8 mouse cellular contexts compared by ENCODE assay signal in the genomic region with DNA sequence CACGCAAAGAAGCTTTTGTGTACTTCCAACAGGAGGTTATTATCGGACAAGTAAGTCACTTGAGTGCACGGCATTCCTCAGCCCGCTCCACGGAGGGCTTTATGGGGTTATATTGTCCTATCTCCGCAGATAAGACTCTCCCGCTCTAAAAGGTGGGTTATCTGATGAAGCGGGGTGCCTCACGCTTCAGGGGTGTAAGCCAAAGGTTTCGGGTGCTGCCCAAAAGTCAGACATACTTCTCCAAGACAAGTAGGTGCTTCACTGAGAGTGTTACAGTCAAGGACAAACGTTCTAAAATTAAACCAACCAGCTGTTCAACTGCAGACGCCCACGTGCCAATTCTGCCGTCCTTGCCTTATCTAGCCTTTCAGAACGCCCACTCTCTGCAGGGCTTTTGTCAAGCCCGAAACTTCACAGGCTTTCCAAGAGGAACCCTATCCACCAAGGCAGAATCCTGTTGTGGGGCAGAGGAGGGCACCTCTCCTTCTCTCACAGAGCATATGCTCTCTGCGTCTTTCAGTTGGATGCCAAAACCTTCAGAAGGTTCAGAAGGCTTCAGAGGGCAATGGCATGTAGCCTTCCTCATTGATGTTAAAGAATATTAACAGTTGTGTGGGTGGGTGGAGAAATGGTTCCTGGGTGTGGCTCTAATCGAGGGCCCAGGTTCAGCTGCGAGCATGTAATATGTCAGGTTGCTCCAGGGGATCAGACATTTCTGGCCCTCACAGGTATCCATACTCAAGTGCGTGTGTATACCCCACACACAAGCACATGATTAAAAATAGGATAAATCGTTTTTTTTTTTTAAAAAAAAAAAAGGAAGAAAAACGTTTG. TPM values are rescaled to one million over a fixed set of nuclear protein-coding genes. Genes with fewer than 3 reads are reported as not detected.
DNase-seq lines count a peak whose midpoint lies in the region; ATAC-seq and TF ChIP-seq lines count a peak whose summit lies in the region.

No protein-coding gene starts in this region.

- peak; percentile 66 for DNase-seq in right cerebral cortex, adult 18-20 months
- no peak for DNase-seq in right cerebral cortex, postnatal 4 days
- DNase-seq in liver, embryonic 13.5 days, result no peak
- DNase-seq in testis, postnatal 14 days (ENCODE audit: low spot score), result peak; percentile 70
- no peak for DNase-seq in hindbrain, embryonic 11.5 days (ENCODE audit: low spot score)
- no peak for DNase-seq in thymus, adult 2 months

- peak overlapping the region; percentile 85 for H3K27ac ChIP-seq in heart, embryonic 15.5 days
- H3K27ac ChIP-seq in liver, embryonic 13.5 days, result peak overlapping the region; percentile 77
- H3K27ac ChIP-seq in hindbrain, embryonic 11.5 days (ENCODE audit: low read depth, low read length), result no peak overlapping the region
- no peak overlapping the region for H3K27ac ChIP-seq in kidney, embryonic 15.5 days
- no peak overlapping the region for H3K27ac ChIP-seq in thymus, adult 2 months (ENCODE audit: control insufficient read depth, insufficient read depth, low read length)

- peaks cover 12% of the 10 kb centered on the region for H3K4me1 ChIP-seq in heart, embryonic 15.5 days (replicated peaks)
- peaks cover 58% of the 10 kb centered on the region for H3K4me1 ChIP-seq in liver, embryonic 13.5 days (replicated peaks)
- no peaks in the 10 kb centered on the region for H3K4me1 ChIP-seq in hindbrain, embryonic 11.5 days (replicated peaks; ENCODE audit: control insufficient read depth, insufficient read depth, low read length)
- H3K4me1 ChIP-seq in kidney, embryonic 15.5 days, result no peaks in the 10 kb centered on the region
- peaks cover 7% of the 10 kb centered on the region for H3K4me1 ChIP-seq in thymus, adult 2 months (replicated peaks; ENCODE audit: control insufficient read depth, insufficient read depth, low read length)

- no peak for TF ChIP-seq POLR2A in thymus, adult 2 months (IDR thresholded peaks at IDR 0.05; ENCODE audit: control insufficient read depth, extremely low read depth, insufficient read depth, low read length, poor library complexity)

- H3K9ac ChIP-seq in heart, embryonic 15.5 days, result no peak overlapping the region
- peak overlapping the region; percentile 53 for H3K9ac ChIP-seq in liver, embryonic 13.5 days
- no peak overlapping the region for H3K9ac ChIP-seq in hindbrain, embryonic 11.5 days (ENCODE audit: low read depth, low read length)
- no peak overlapping the region for H3K9ac ChIP-seq in kidney, embryonic 15.5 days

- no peaks in the 10 kb centered on the region for H3K36me3 ChIP-seq in heart, embryonic 15.5 days
- 0 out of 2 replicates have a peak, but pooled peaks cover 5% of the 10 kb centered on the region for H3K36me3 ChIP-seq in liver, embryonic 13.5 days
- no peaks in the 10 kb centered on the region for H3K36me3 ChIP-seq in hindbrain, embryonic 11.5 days (ENCODE audit: control insufficient read depth, insufficient read depth, low read length)
- no peaks in the 10 kb centered on the region for H3K36me3 ChIP-seq in kidney, embryonic 15.5 days
- no peaks in the 10 kb centered on the region for H3K36me3 ChIP-seq in thymus, adult 2 months (ENCODE audit: control insufficient read depth, insufficient read depth, low read length)

- peak; percentile 76 for ATAC-seq in heart, embryonic 15.5 days (replicated peaks; ENCODE audit: insufficient number of reproducible peaks, insufficient read depth, low FRiP score, low read depth)
- peak; percentile 69 for ATAC-seq in liver, embryonic 13.5 days (ENCODE audit: low read depth)
- no peak for ATAC-seq in hindbrain, embryonic 11.5 days (ENCODE audit: low FRiP score)
- no peak for ATAC-seq in kidney, embryonic 15.5 days (replicated peaks; ENCODE audit: low FRiP score)

- no peaks in the 10 kb centered on the region for H3K27me3 ChIP-seq in heart, embryonic 15.5 days
- no peaks in the 10 kb centered on the region for H3K27me3 ChIP-seq in liver, embryonic 13.5 days
- H3K27me3 ChIP-seq in hindbrain, embryonic 11.5 days (ENCODE audit: control insufficient read depth, insufficient read depth, low read length), result no peaks in the 10 kb centered on the region
- H3K27me3 ChIP-seq in kidney, embryonic 15.5 days, result no peaks in the 10 kb centered on the region
- no peaks in the 10 kb centered on the region for H3K27me3 ChIP-seq in thymus, adult 2 months (ENCODE audit: control insufficient read depth, insufficient read depth, low read length)

- no peaks in the 10 kb centered on the region for H3K9me3 ChIP-seq in heart, embryonic 15.5 days (replicated peaks)
- no peaks in the 10 kb centered on the region for H3K9me3 ChIP-seq in liver, embryonic 13.5 days (replicated peaks)
- no peaks in the 10 kb centered on the region for H3K9me3 ChIP-seq in hindbrain, embryonic 11.5 days (ENCODE audit: control insufficient read depth, low read length)
- H3K9me3 ChIP-seq in kidney, embryonic 15.5 days (replicated peaks), result no peaks in the 10 kb centered on the region

- no peak for TF ChIP-seq CTCF in thymus, adult 2 months (IDR thresholded peaks at IDR 0.05; ENCODE audit: borderline replicate concordance, control insufficient read depth, extremely low read depth, insufficient read depth, low read length, poor library complexity)

- 30% methylated on average over 22 of the region's 22 CpGs for WGBS in heart, embryonic 15.5 days
- 24% methylated on average over 22 of the region's 22 CpGs for WGBS in liver, embryonic 13.5 days (ENCODE audit: insufficient replicate concordance)
- 84% methylated on average over 22 of the region's 22 CpGs for WGBS in hindbrain, embryonic 11.5 days
- 74% methylated on average over 22 of the region's 22 CpGs for WGBS in kidney, embryonic 15.5 days
- 86% methylated on average over 22 of the region's 22 CpGs for WGBS in thymus, adult 2 months

- peak overlapping the region; percentile 25 for H3K4me3 ChIP-seq in heart, embryonic 15.5 days
- H3K4me3 ChIP-seq in liver, embryonic 13.5 days (replicated peaks), result no peak overlapping the region; the same call in 1 of the 2 replicates
- no peak overlapping the region for H3K4me3 ChIP-seq in hindbrain, embryonic 11.5 days (ENCODE audit: low read depth, low read length)
- H3K4me3 ChIP-seq in kidney, embryonic 15.5 days (replicated peaks), result no peak overlapping the region
- no peak overlapping the region for H3K4me3 ChIP-seq in thymus, adult 2 months (ENCODE audit: control insufficient read depth, insufficient read depth, low read length)

- peak overlapping the region; percentile 60 for H3K4me2 ChIP-seq in heart, embryonic 15.5 days
- peak overlapping the region; percentile 55 for H3K4me2 ChIP-seq in liver, embryonic 13.5 days
- no peak overlapping the region for H3K4me2 ChIP-seq in hindbrain, embryonic 11.5 days (replicated peaks; ENCODE audit: low read depth, low read length)
- no peak overlapping the region for H3K4me2 ChIP-seq in kidney, embryonic 15.5 days

RNA-seq across cellular contexts. Expression of a gene that starts 32.4 kb away (rescaled TPM):
- 1.9 and 2.6 TPM in 2 replicates for polyA plus RNA-seq in heart, embryonic 15.5 days (2015; fragmentation: Nextera tagmentation; extraction: Ambion mirVana)
- 0.13 and 0.20 TPM in 2 replicates for polyA plus RNA-seq in liver, embryonic 13.5 days (2015; fragmentation: Nextera tagmentation; extraction: Ambion mirVana)
- polyA plus RNA-seq in hindbrain, embryonic 11.5 days (2014; fragmentation: Nextera tagmentation; extraction: Ambion mirVana), result 2.3 and 4.3 TPM in 2 replicates
- polyA plus RNA-seq in kidney, embryonic 15.5 days (2015; fragmentation: Nextera tagmentation; extraction: Ambion mirVana), result 0.69 and 0.93 TPM in 2 replicates
- polyA plus RNA-seq in thymus, adult 2 months (2012; rRNA removed), result 1.1 and 1.3 TPM in 2 replicates

Comparison
In these comparisons a context has a peak if more than half of its experiments do, and no peak if none do; other contexts are left out.
1. DNase-seq: peak in right cerebral cortex, adult 18-20 months (single experiment) and testis, postnatal 14 days (single experiment); none in right cerebral cortex, postnatal 4 days (single experiment), liver, embryonic 13.5 days (single experiment), hindbrain, embryonic 11.5 days (single experiment) and thymus, adult 2 months (single experiment).
2. ATAC-seq: peak in heart, embryonic 15.5 days (single experiment) and liver, embryonic 13.5 days (single experiment); none in hindbrain, embryonic 11.5 days (single experiment) and kidney, embryonic 15.5 days (single experiment).
3. H3K27ac ChIP-seq: peak in heart, embryonic 15.5 days (single experiment) and liver, embryonic 13.5 days (single experiment); none in hindbrain, embryonic 11.5 days (single experiment), kidney, embryonic 15.5 days (single experiment) and thymus, adult 2 months (single experiment).
4. H3K4me2 ChIP-seq: peak in heart, embryonic 15.5 days (single experiment) and liver, embryonic 13.5 days (single experiment); none in hindbrain, embryonic 11.5 days (single experiment) and kidney, embryonic 15.5 days (single experiment).